Mouse (Mus musculus): ENCODE data around the gene Psmb3.
"Not testable (repeated sequence)": the region's sequence is repeated elsewhere in the genome, so short reads cannot be mapped to it uniquely, and the experiment has no call there.

Gene Psmb3

GRCm38 (mm10) chr11:97717369-97718280, 14.4 kb downstream of the Psmb3 start:
- DNase-seq (ENCODE audit: low spot score in 2 of 2): no peak

- no peak for DNase-seq (ENCODE audit: low spot score in 2 of 2)
These were observed 15.2 kb downstream of the Psmb3 start for GRCm38 (mm10) chr11:97718281-97718860.

- no peak for DNase-seq (ENCODE audit: low spot score in 2 of 2)
These were observed 15.8 kb downstream of the Psmb3 start for GRCm38 (mm10) chr11:97719041-97719440.

- DNase-seq (ENCODE audit: low spot score in 2 of 2): no peak
These were observed 18.1 kb downstream of the Psmb3 start for GRCm38 (mm10) chr11:97721338-97721737.

GRCm38 (mm10) chr11:97723709-97724108, 20.5 kb downstream of the Psmb3 start:
- DNase-seq (ENCODE audit: low spot score in 2 of 2): no peak

- DNase-seq (ENCODE audit: low spot score in 2 of 2): no peak
These were observed 25.1 kb downstream of the Psmb3 start for GRCm38 (mm10) chr11:97728311-97728710.

- DNase-seq (ENCODE audit: low spot score in 2 of 2): no peak
These were observed 25.5 kb downstream of the Psmb3 start for GRCm38 (mm10) chr11:97728730-97729129.

GRCm38 (mm10) chr11:97733689-97734088, 30.5 kb downstream of the Psmb3 start:
- no peak for DNase-seq (ENCODE audit: low spot score in 2 of 2)

GRCm38 (mm10) chr11:97734810-97735209, 31.6 kb downstream of the Psmb3 start:
- DNase-seq (ENCODE audit: low spot score in 2 of 2): not testable (repeated sequence)

- DNase-seq (ENCODE audit: low spot score in 2 of 2): no peak
These were observed 33.4 kb downstream of the Psmb3 start for GRCm38 (mm10) chr11:97736645-97737044.

- DNase-seq (ENCODE audit: low spot score in 2 of 2): no peak
These were observed 34.4 kb downstream of the Psmb3 start for GRCm38 (mm10) chr11:97737600-97737999.

GRCm38 (mm10) chr11:97738703-97739102, 35.5 kb downstream of the Psmb3 start:
- no peak for DNase-seq (ENCODE audit: low spot score in 2 of 2)

GRCm38 (mm10) chr11:97739155-97739554, 36.0 kb downstream of the Psmb3 start:
- no peak for DNase-seq (ENCODE audit: low spot score in 2 of 2)

GRCm38 (mm10) chr11:97740190-97740589, 37.0 kb downstream of the Psmb3 start:
- peak; percentile 59 to 67 for DNase-seq (ENCODE audit: low spot score in 2 of 2)

- DNase-seq (ENCODE audit: low spot score in 2 of 2): no peak
These were observed 39.0 kb downstream of the Psmb3 start for GRCm38 (mm10) chr11:97742157-97742556.

- no peak for DNase-seq (ENCODE audit: low spot score in 2 of 2)
These were observed 39.4 kb downstream of the Psmb3 start for GRCm38 (mm10) chr11:97742591-97742990.

- DNase-seq (ENCODE audit: low spot score in 2 of 2): no peak
These were observed 40.2 kb downstream of the Psmb3 start for GRCm38 (mm10) chr11:97743423-97743822.

- DNase-seq (ENCODE audit: low spot score in 2 of 2): no peak
These were observed 41.0 kb downstream of the Psmb3 start, which contains the start of gene Pip4k2b for GRCm38 (mm10) chr11:97744063-97744717. Gene Pip4k2b (minus strand): TSS chr11:97744704.

- DNase-seq (ENCODE audit: low spot score in 2 of 2): peak; percentile 99
These were observed 41.6 kb downstream of the Psmb3 start for GRCm38 (mm10) chr11:97744718-97745330.

- no peak for DNase-seq (ENCODE audit: low spot score in 2 of 2)
These were observed 42.1 kb downstream of the Psmb3 start for GRCm38 (mm10) chr11:97745331-97745721.

- DNase-seq (ENCODE audit: low spot score in 2 of 2): no peak
These were observed 44.6 kb downstream of the Psmb3 start for GRCm38 (mm10) chr11:97747773-97748172.

GRCm38 (mm10) chr11:97748496-97748895, 45.3 kb downstream of the Psmb3 start:
- no peak for DNase-seq (ENCODE audit: low spot score in 2 of 2)

All from right cerebral cortex, postnatal 10 days (tissue).